Mouse (Mus musculus) layer of hippocampus, adult 9-10 months (tissue): ENCODE measurements at regions not wholly inside any gene's neighbourhood (a gene's known extent, or its start where the extent isn't known, plus 50 kb on each side); places are given as distances from the start of the nearest gene placed in this dataset.

Experiments used
- DNase-seq: peaks from one replicate; pipeline ENCODE4 v3.0.0; 2022; ENCODE audit warnings: low spot score

DNA sequence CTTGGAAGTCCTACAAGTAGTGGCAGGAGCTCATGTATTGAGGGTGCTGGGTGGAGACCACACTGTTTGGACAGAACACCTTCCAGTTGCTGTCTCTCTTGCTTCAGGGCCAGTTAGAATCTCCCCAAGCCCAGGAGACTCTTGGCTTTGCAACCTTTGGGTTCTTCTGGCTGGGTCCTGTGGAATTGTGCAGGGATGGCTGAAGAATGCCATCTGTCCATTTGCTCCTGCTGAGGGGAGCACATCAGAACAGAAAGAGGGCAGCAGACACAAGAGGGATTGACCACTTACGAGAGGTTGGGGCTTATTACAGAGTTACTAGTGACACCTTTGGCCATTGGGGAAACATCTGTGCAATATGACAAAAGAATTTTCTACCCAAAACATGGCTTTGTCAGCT is 145.1 kb downstream of the Rps24 start:
- DNase-seq: no peak

DNA sequence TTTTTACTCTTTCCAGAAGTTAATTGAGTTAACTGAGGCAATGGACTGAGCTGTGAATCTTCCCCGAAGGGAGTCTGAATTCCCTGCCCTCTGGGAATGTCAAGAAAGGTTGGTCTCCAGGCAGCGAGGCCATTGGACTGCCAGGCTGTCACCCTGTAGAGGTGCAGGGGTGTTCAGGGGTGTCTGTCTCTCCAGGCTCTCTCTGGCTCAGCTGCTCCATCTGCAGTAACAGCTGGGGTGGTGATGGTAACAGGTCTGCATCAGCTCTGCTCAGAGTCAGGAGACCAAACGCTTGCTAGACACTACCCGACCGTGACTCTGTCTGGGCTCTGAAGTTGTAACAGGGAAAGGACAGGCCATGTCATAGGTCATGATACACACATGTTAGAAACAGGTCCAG is 154.9 kb downstream of the Rps24 start:
- DNase-seq: no peak

DNA sequence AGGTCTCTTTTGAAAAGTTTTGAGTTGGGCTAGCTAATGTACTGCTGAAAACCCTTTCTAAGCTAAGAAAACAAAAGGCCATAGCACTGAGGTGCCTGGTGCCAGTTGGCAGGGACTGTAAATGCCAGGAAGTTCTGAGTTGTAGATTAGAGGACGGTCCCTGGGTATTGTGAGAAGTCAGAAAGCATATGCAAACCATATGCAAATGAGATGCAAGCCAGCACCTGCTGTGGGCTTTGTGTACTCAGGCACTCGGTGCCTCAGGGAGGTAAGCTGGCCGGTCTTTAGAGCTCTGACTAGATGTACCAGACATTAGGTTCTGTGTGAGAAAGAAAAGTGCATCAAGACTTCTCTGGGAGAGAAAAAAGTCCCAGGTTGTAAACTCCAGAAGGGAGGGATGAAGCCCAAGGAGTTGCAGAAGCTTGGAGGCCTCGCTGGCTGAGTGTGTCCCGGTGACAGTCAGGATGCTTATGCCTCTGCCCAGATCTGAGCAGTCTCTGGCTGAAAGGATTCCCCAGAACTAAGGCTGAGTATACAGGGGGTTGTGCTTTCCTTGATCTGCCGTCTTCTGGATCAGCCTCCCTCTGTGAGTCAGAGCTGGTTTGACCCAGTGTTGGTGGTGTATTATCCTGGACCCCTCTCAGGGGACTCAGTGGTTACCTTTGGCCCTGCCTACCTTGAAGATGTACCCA is 157.3 kb downstream of the Rps24 start:
- no peak for DNase-seq

DNA sequence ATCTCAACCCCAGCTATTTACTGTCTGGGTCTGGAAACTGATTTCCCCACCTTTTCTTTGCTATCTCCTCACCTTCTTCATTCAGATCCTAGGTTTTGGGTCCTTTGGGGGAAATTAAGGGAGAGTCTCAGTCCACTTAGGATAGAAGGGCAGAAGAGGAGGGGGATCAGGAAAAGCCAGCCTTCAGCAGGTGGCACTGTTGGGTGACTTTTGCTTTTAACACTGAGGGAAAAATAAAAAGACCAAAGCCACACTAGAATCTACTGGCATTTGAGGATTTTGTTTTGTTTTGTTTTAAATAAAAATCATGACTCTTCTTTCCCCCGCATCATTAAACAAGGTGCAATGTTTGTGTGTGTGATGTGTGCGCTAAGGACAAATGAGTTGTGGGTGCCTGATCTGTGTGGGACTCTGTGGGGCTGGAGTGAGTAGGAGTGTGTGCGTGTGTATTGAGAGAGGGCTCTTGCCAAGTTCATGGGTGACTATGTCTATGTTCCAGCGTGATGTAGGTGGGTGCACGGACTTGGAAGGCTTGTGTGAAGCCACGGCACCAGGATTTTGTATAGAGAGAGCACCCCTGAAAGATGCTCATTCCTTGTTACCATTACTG is 159.4 kb downstream of the Rps24 start:
- DNase-seq: no peak

DNA sequence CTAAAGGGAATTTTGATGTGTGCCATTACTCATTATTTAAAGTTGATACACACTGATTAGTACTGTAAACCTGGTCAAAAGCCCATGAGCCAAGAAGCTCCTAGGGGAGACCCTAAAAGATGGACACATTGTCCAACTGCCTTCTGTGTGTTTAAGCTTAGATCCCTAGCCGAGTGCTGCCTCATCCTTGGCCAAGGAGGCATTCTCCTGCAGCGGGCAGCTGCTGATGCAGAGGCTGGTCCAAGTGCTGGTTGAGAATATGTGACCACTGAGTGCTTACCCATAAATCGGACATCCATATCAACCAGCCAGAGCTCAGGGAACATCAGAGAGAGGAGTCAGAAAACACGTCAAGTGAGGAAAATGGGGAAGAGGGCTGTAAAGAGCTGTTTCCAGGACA is 160.8 kb downstream of the Rps24 start:
- no peak for DNase-seq

DNA sequence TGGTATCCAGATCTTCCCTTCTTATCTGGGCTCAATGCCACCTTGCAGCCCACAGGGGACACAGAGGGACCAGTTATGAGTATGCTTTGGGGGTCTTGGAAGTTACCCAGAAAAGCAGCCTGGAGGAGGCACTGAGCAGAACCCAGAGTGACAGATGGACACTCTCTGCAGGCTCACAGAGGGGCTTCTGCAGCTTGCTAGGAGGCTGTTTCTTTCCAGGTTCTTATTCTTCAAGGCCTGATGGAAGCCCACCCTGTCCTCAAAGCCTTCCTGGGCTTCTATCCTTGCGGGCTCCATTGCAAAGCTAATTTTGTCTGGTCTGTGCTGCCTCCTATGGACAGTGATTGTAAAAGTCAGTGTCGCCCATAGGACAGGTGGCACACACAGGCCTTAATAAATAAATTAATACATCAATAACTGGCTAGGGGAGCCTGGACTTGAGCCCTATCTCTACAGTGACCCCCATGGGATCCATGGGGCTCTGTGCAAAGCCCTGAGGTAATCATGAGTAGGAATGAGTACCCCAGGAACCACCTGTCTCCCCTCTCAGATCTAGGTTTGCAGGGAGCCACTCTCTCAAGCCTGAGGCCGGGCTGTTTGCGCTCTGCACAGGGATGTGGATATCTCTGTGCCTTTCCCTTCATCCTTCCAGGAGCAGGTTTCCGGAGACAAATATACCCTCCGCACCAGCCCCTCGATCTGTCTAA is 163.4 kb downstream of the Rps24 start:
- no peak for DNase-seq

DNA sequence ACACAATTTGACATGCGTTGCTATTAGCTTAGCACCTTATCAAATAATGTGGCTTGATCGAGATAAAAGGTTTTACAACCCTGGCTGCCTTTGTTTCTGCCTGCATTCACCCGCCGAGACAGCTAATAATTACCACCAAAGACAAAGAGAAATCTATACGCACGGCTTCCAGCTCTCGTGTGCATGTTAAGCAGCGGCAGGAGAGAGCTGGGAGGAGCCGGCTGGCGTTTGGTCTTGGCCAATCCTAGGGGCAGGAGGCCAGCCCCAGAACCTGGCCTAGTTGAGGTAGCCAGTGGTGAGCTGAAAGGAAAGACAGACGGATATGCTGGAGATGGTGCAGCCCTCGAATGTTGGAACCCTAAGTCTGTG is 164.0 kb downstream of the Rps24 start:
- no peak for DNase-seq

DNA sequence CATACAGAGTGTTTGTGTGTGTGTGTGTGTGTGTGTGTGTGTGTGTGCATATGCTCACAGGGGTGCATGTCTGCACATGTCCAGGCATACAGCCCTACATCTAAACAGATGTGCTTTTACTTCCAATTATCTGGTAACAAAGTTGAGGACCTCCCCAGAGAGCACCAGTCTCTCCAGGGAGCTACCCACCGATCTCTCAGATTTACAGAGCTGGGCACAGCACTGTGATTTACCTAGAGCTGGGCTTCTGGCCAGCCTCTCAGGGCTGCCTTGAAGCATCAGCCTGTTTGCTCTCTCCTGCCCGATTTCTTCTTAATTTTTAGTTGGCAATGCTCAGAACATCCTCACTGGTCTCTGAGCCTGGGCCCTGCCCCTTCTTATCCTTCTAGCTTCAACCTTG is 165.7 kb downstream of the Rps24 start:
- no peak for DNase-seq

DNA sequence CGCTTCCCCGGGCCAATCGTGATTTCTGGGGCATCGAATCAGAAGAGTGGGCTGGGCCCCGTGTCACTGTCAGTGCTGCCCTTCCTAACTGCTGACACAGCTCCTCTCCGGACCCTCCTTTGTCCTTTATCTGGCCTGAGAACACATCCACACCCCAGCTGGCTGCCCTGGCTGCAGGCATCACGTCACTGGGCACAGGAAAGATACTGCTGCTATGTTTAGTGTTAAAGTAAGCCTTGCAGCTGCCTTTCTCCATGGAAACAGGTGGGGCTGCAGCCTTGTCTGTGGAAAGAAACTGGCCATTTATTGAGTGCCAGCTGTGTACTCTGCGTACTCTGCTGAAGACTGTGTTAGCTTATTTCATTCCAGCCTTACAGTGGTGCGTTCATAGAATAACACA is 168.7 kb downstream of the Rps24 start:
- DNase-seq: no peak

DNA sequence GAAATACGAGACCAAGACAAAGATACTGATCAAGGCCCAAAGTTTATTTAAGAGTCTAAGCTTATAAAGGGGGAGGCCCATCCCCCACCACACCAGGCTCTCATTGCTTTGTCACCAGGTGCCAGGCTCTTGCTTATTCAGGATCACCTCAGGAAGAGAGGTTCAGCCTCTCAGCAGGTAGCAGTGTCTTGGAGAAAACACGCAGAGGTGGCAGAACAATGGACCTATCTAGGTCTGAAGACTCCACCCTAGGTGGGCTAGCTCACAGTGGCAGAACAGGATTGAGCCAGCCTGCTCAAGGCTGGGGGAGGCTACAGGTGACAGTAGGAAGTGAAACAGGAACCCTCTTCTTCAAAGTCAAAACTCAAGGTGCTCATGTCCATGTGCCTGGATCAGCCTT is 174.9 kb downstream of the Rps24 start:
- DNase-seq: no peak

DNA sequence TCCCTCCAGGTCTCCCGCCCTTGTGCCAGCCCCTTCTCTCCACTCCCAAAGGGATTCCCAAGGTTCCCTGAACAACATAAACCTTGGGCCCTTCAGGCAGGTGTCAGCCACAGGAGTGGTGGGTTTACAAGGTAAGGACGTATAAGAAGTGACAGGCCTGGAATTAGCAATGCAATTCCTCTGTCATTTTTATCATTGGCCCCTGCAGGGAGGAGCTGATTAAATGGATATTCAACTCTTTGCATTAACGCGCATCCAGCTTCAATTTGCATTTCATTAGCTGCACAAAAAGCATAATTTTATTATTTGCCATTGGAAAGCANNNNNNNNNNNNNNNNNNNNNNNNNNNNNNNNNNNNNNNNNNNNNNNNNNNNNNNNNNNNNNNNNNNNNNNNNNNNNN is 178.3 kb downstream of the Rps24 start:
- DNase-seq: no peak
